Mouse (Mus musculus) hindbrain, embryonic 13.5 days (tissue): ENCODE data around the gene Tmem229b. TPM values are rescaled to one million over a fixed set of nuclear protein-coding genes. Genes with fewer than 3 reads are reported as not detected.
"Not testable (repeated sequence)": the region's sequence is repeated elsewhere in the genome, so short reads cannot be mapped to it uniquely, and the experiment has no call there.

Experiments
- ATAC-seq: fragments of 200-750 bp; cut with Nextera tagmentation; 2 replicates; pipeline ENCODE4 v1.8.0; 2017; ENCODE audit warnings: moderate TSS enrichment; ENCODE audit not compliant: low FRiP score
- H3K27ac ChIP-seq: fragments of 300-500 bp; sonication (generic); 2 replicates; pipeline ENCODE4 v1.5.1; 2015; ENCODE audit warnings: inconsistent platforms, mild to moderate bottlenecking, moderate library complexity
- H3K27me3 ChIP-seq: fragments of 300-500 bp; sonication (generic); 2 replicates; pipeline ENCODE4 v1.6.1; 2015; ENCODE audit warnings: mild to moderate bottlenecking, inconsistent platforms
- H3K36me3 ChIP-seq: fragments of 300-500 bp; sonication (generic); 2 replicates; pipeline ENCODE4 v1.6.1; 2015; ENCODE audit warnings: mild to moderate bottlenecking, inconsistent platforms
- H3K4me1 ChIP-seq: fragments of 300-500 bp; sonication (generic); replicated peaks from 2 replicates; pipeline ENCODE4 v1.6.1; 2015; ENCODE audit warnings: inconsistent platforms
- H3K4me2 ChIP-seq: fragments of 300-500 bp; sonication (generic); 2 replicates; pipeline ENCODE4 v1.6.1; 2015; ENCODE audit warnings: inconsistent platforms, mild to moderate bottlenecking, moderate library complexity
- H3K4me3 ChIP-seq: fragments of 300-500 bp; sonication (generic); 2 replicates; pipeline ENCODE4 v1.5.1; 2015; ENCODE audit warnings: mild to moderate bottlenecking, inconsistent platforms
- H3K9ac ChIP-seq: fragments of 300-500 bp; sonication (generic); 2 replicates; pipeline ENCODE4 v1.6.1; 2015; ENCODE audit warnings: mild to moderate bottlenecking, inconsistent platforms
- H3K9me3 ChIP-seq: fragments of 300-500 bp; sonication (generic); 2 replicates; pipeline ENCODE4 v1.6.1; 2016; ENCODE audit warnings: inconsistent platforms
- WGBS: fragments of 180-500 bp; shearing (Covaris S2); methylation state at CpG from one replicate; pipeline ENCODE4 v1.1.7; 2015; 5-methylcytosine and 5-hydroxymethylcytosine counted together
- polyA plus RNA-seq: library from polyadenylated mRNA; unstranded; fragments of >200 nt; fragmentation: Nextera tagmentation; extraction: Ambion mirVana; gene quantifications from 2 replicates; pipeline ENCODE4 v1.2.1, GENCODE M21; 2015

The Tmem229b gene
- polyA plus RNA-seq, 1 experiment from 2014 or later: 44.1 TPM

DNA sequence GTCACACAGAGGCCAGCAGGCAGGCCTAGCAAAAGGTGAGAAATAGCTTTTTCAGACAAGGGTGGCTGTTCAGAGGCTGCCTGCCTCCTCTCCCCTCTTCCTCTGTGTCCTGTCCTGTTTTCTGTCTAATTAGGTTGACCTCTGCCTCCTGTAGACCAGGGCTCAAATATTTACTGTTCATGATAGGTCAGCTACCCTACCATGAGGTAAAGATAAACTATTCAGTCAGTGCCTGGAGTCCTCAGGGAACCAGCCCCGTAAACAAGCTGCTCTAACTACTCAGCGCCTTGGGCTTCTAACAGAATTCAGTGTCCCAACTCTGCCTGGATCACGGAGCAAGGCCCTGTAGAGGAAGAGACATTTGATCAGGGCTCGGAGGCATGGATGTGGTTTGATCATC is 70.9 kb downstream of the Tmem229b start:
- WGBS: 72% methylated on average over 4 of the region's 4 CpGs
- Histone ChIP-seq H3K9ac (no peak overlapping the region), H3K36me3 (no peaks in the 10 kb centered on the region), H3K4me2 (no peak overlapping the region), H3K9me3 (no peaks in the 10 kb centered on the region), H3K4me3 (no peak overlapping the region), H3K27me3 (no peaks in the 10 kb centered on the region), H3K27ac (no peak overlapping the region), H3K4me1 (no peaks in the 10 kb centered on the region)
- ATAC-seq: no peak

DNA sequence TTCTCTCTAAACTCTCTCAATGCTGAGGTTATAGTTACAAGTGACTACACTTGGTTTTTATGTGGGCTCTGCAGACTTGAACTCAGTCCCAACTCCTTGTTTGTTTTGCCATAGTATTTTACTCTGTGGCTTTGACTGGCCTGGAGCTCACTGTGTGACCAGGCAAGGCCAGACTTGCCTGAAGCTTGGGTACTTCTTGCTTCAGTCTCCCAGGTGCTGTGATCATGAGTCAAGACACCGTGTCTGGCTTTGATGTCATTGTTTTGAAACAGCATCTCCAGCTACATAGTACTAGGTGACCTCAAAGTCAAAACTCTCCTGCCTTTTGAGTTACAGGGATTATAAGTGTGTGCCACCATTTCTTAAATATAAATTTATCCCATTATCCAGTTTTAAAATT is 77.5 kb downstream of the Tmem229b start:
- Histone ChIP-seq H3K4me1 (no peaks in the 10 kb centered on the region), H3K27ac (no peak overlapping the region), H3K4me3 (no peak overlapping the region), H3K9ac (no peak overlapping the region), H3K36me3 (no peaks in the 10 kb centered on the region), H3K4me2 (no peak overlapping the region), H3K27me3 (no peaks in the 10 kb centered on the region), H3K9me3 (no peaks in the 10 kb centered on the region)
- ATAC-seq: no peak
- 90% methylated on average over 1 of the region's 1 CpGs for WGBS

DNA sequence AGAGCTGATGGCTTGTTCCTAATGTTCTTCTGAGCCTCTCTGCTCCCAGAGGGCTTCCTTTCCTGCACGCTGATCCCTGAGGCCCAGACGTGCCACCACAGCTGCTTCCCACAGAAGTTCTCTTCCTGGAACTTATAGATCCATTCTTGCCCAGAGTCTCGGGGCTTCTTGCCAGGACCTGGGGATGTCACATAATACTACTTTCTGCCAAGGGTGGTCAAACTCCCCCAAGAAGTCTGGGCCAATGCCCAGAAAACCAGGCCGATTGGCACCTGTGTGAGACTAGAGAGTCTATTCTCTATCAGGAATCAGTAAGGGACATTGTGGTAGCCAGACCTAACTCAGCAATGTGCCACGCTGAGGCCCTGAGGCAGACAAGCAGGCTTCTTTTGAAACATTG is 80.1 kb downstream of the Tmem229b start:
- H3K4me3 ChIP-seq: no peak overlapping the region
- H3K4me2 ChIP-seq: no peak overlapping the region
- no peak overlapping the region for H3K27ac ChIP-seq
- H3K36me3 ChIP-seq: no peaks in the 10 kb centered on the region
- no peaks in the 10 kb centered on the region for H3K27me3 ChIP-seq
- no peak for ATAC-seq
- H3K9ac ChIP-seq: no peak overlapping the region
- no peaks in the 10 kb centered on the region for H3K4me1 ChIP-seq
- no peaks in the 10 kb centered on the region for H3K9me3 ChIP-seq
- WGBS: 78% methylated on average over 5 of the region's 5 CpGs

DNA sequence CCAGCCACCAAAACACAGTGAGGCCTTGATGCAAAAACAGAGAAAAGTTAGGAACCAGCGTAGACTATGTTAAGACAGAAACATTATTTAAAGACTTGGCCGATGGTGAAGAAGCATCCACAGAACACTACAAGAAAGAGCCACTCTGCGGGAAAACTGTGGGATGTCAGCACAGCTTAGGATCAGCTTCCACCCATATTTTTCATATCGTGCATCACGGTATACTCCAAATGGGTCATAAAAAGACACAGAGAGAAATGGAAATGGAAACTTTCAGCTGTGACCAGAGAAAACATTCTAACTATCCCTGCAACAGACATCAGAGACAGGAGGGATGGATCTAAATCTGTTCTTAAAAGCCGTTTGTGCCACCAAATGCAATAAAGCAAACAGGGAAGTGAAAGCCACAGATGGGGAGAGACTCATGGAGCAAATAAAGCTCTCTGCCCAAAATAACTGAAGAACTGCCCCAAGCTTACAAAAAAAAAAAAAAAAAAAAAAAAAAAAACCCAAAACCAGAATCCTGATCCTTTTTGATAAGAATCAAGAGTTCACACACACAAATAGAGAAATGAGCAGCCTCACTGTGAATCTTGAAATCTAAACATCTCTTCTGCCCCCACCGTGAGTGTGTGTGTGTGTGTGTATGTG is 83.8 kb downstream of the Tmem229b start:
- ATAC-seq: no peak
- H3K27me3 ChIP-seq: no peaks in the 10 kb centered on the region
- H3K4me1 ChIP-seq: 0 out of 2 replicates have a peak, but pooled peaks cover 5% of the 10 kb centered on the region
- WGBS: 94% methylated on average over 7 of the region's 7 CpGs
- no peak overlapping the region for H3K27ac ChIP-seq
- H3K36me3 ChIP-seq: no peaks in the 10 kb centered on the region
- H3K9me3 ChIP-seq: no peaks in the 10 kb centered on the region
- no peak overlapping the region for H3K9ac ChIP-seq
- no peak overlapping the region for H3K4me2 ChIP-seq
- H3K4me3 ChIP-seq: no peak overlapping the region

DNA sequence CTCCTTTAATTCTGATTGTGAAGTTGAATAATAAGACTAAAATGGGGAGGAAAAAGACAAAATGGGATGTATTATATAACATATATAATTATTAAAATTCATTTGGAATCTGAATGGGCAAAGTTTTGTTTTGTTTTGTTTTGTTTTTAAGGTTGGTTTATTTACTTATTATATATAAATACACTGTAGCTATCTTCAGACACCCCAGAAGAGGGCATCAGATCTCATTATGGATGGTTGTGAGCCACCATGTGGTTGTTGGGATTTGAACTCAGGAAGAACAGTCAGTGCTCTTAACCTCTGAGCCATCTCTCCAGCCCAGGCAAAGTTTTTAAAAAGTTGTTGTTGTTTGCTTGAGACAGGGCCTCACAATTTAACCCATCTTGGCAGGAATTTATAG is 84.5 kb downstream of the Tmem229b start:
- not testable (repeated sequence) for H3K4me3 ChIP-seq, H3K36me3 ChIP-seq, H3K27ac ChIP-seq, ATAC-seq, H3K9ac ChIP-seq, H3K4me2 ChIP-seq, H3K4me1 ChIP-seq, H3K27me3 ChIP-seq, H3K9me3 ChIP-seq

DNA sequence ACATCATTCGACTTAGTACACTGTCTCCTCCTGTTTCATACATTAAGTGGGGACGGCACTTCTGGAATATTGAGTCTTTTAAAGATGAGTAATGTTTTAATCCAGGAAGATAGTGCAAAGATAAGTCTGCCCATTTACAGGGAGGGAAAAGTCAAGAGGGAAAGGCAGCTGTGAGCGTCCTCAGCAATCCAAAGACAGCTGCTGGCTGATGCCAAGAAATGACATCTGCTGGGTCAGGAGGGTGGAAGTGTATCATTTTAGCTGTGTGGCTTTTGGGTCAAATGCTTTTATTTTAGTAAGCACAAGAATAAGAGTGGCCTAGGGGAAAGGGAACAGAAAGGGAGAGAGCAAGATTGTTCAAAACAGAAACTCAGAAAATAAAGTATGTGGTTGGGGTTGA is 85.4 kb downstream of the Tmem229b start:
- WGBS: 86% methylated on average over 3 of the region's 3 CpGs
- no peak for ATAC-seq
- H3K4me1 ChIP-seq: 0 out of 2 replicates have a peak, but pooled peaks cover 5% of the 10 kb centered on the region

DNA sequence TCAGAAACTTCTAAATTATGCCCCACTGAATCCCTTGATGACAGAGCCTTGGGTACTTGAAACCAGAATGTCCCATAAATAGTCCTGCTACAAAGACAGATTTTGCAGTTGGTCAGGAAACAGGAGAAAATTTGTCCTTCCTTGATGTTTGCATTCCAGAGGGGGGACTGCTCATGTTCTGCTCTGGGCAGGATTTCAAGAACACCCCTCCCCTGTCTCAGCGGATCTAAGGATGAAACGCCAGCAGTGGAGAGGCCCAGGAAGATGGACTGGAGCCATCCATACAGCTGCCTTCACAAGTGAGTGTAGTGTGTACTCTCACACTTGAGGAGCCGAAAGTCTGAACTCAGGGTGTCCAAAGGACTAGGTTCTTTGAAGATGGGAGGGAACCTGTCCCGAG is 86.0 kb downstream of the Tmem229b start:
- ATAC-seq: no peak
- 0 out of 2 replicates have a peak, but pooled peaks cover 5% of the 10 kb centered on the region for H3K4me1 ChIP-seq
- H3K9ac ChIP-seq: no peak overlapping the region
- H3K9me3 ChIP-seq: no peaks in the 10 kb centered on the region
- H3K4me2 ChIP-seq: no peak overlapping the region
- no peak overlapping the region for H3K4me3 ChIP-seq
- 82% methylated on average over 4 of the region's 4 CpGs for WGBS
- no peaks in the 10 kb centered on the region for H3K27me3 ChIP-seq
- H3K36me3 ChIP-seq: no peaks in the 10 kb centered on the region
- H3K27ac ChIP-seq: no peak overlapping the region

More for the DNA sequence above, 85.4 kb downstream of the Tmem229b start:
- Histone ChIP-seq H3K27ac (no peak overlapping the region), H3K36me3 (no peaks in the 10 kb centered on the region), H3K27me3 (no peaks in the 10 kb centered on the region), H3K4me2 (no peak overlapping the region), H3K9ac (no peak overlapping the region), H3K9me3 (no peaks in the 10 kb centered on the region), H3K4me3 (no peak overlapping the region)

DNA sequence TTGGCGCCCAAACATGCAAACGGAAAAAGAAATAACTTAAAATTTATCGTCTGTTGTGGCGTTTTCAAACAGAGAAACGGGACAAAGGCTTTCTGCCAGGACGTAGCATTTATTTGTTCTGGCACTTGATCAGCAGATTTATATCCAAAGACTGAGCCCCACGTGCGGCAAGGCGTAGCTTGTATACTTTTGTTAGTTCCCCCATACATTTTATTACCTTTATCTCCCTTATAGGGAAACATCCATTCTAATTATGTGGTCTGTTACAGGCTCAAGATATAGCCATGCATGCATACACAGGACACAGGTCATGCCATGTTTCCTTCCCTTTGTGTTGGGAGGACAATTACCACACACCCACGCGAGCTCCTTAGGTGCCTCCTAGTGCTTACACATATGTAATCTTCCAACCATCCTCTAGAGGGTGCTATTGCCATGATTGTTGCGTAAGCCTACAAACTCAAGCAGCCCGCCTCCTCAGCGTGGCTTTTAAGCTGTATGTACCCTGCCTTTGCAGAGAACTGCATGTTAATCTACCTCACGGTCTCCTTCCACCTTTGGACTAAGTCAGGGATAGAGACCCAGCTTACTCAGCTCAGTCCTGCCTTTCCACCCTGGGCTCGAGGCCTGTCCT is 88.2 kb downstream of the Tmem229b start:
- Histone ChIP-seq H3K4me3 (no peak overlapping the region), H3K27me3 (peaks cover 2% of the 10 kb centered on the region), H3K27ac (no peak overlapping the region), H3K4me2 (peak overlapping the region; percentile 40), H3K4me1 (0 out of 2 replicates have a peak, but pooled peaks cover 5% of the 10 kb centered on the region), H3K9ac (no peak overlapping the region), H3K9me3 (no peaks in the 10 kb centered on the region), H3K36me3 (no peaks in the 10 kb centered on the region)
- 39% methylated on average over 16 of the region's 16 CpGs for WGBS
- ATAC-seq: peak; percentile 81

DNA sequence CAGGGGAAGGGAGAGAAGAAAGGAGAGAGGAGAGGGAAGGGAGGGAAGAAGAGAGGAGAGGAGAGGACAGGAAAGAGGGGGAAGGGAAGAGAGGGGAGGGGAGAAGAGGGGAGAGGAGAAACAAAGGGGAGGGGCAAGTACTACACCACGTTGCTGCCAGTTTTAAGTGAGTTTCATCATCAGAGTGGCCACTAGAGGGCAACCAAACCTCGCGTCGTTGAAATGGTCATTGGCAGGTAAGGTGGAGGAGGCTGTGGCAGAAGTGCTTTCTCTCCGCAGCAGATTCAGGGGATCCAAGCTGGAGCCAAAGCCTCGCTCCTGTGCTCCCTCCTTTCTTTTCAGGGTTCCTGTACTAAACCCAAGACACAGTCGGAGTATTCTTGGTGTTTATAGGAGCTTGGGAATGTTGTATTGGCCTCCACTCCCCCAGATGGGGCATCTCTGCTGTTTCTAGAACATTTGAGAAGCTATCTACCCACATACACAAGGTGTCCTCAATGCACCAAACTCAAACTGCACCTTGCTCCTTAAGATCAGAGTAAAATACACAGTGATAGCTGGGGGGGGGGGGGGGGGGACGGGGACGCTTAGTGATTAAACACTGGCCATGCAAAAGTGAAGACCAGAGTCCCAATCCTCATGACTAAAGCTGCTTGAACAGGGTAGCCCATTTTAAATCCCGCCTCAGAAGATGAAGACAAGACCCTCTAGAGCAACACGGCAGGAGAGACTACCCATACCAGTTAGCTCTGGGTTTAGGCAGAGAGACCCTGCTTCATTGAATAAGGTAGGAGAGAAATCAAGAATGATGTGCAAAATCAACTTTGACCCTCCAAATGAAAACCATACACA is 89.0 kb downstream of the Tmem229b start:
- WGBS: 13% methylated on average over 11 of the region's 11 CpGs
- peak overlapping the region; percentile 16; the same call in 1 of the 2 replicates for H3K4me3 ChIP-seq

DNA sequence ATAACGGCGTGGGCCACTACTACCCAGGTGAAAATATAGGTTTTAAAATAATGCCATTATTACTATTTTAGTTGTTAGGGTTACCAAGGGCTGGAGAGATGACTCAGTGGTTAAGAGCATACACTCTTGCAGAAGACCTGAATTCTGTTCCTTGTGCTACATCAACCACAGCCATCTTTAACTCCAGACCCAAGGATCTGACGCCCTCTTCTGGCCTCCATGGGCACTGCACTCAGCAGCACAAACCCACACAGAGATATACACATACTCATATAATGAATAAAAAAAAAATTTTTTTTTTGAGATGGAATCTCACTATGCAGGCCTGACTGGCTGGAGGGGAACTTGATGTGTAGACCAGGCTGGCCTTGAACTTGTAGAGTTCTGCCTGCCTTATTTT is 91.1 kb downstream of the Tmem229b start:
- Histone ChIP-seq H3K9me3 (no peaks in the 10 kb centered on the region), H3K4me2 (no peak overlapping the region), H3K4me3 (no peak overlapping the region), H3K9ac (no peak overlapping the region), H3K27me3 (peaks cover 30% of the 10 kb centered on the region), H3K4me1 (peaks cover 15% of the 10 kb centered on the region), H3K27ac (no peak overlapping the region), H3K36me3 (no peaks in the 10 kb centered on the region)
- ATAC-seq: no peak
- WGBS: 76% methylated on average over 3 of the region's 3 CpGs

More for the DNA sequence above, 89.0 kb downstream of the Tmem229b start:
- H3K9ac ChIP-seq: peak overlapping the region; percentile 51; the same call in 1 of the 2 replicates
- H3K27me3 ChIP-seq: peaks cover 10% of the 10 kb centered on the region
- 0 out of 2 replicates have a peak, but pooled peaks cover 5% of the 10 kb centered on the region for H3K4me1 ChIP-seq
- no peaks in the 10 kb centered on the region for H3K36me3 ChIP-seq
- no peak overlapping the region for H3K27ac ChIP-seq
- peak; percentile 75 for ATAC-seq
- H3K9me3 ChIP-seq: no peaks in the 10 kb centered on the region
- peak overlapping the region; percentile 40 for H3K4me2 ChIP-seq

DNA sequence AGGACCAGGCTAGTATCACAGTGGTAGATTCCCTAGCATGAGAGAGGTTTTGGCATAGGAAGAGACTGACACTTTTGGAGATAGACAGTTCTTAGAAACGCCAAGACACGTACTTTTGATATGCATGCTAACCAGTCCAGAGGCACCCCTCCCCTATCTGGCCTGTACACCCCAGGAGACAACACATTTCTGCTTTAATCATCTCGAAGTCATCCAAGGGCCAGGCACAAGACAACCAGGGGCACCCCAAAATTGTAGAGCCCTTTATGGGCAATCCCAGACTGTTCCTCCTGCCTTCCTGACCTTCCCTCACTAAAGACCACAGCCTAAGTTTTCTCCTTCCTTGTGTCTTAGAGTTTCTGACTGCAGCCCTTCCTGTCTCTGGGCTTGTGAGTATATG is 91.9 kb downstream of the Tmem229b start:
- Histone ChIP-seq H3K9me3 (no peaks in the 10 kb centered on the region), H3K27me3 (peaks cover 37% of the 10 kb centered on the region), H3K36me3 (no peaks in the 10 kb centered on the region), H3K27ac (no peak overlapping the region), H3K9ac (no peak overlapping the region), H3K4me3 (no peak overlapping the region), H3K4me2 (no peak overlapping the region), H3K4me1 (peaks cover 20% of the 10 kb centered on the region)
- WGBS: 89% methylated on average over 3 of the region's 3 CpGs
- ATAC-seq: no peak

DNA sequence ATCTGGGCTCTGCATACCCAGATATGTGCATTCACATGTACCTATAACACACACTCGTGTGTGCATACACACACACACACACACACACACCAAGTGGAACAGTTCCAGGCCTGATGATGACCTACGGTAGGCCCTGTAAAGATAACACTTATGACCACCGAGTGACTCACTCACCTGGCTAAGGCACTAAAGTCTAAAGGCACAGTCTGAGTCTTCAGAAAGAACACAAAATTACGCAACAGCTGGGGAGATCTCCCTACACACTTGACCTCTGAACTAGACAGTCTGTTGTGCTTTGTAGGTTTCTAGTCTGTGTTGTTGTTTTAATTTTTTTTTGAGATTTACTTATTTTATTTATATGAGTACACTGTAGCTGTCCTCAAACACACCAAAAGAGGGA is 93.0 kb downstream of the Tmem229b start:
- Histone ChIP-seq H3K9ac (no peak overlapping the region), H3K4me3 (no peak overlapping the region), H3K4me1 (peaks cover 20% of the 10 kb centered on the region), H3K27me3 (peaks cover 48% of the 10 kb centered on the region), H3K27ac (no peak overlapping the region), H3K36me3 (no peaks in the 10 kb centered on the region), H3K4me2 (no peak overlapping the region), H3K9me3 (no peaks in the 10 kb centered on the region)
- ATAC-seq: no peak
- 89% methylated on average over 4 of the region's 4 CpGs for whole genome bisulfite sequencing
